Mouse (Mus musculus) cerebellum, postnatal 14 days (tissue): Measurements from ENCODE around the gene Lhpp.

ENCODE experiments used
- DNase-seq, 2 experiments: peaks; one replicate each; pipeline ENCODE4 v3.0.0; 2021; ENCODE audit warnings: mixed read lengths in 2 of 2

The Lhpp gene

DNA sequence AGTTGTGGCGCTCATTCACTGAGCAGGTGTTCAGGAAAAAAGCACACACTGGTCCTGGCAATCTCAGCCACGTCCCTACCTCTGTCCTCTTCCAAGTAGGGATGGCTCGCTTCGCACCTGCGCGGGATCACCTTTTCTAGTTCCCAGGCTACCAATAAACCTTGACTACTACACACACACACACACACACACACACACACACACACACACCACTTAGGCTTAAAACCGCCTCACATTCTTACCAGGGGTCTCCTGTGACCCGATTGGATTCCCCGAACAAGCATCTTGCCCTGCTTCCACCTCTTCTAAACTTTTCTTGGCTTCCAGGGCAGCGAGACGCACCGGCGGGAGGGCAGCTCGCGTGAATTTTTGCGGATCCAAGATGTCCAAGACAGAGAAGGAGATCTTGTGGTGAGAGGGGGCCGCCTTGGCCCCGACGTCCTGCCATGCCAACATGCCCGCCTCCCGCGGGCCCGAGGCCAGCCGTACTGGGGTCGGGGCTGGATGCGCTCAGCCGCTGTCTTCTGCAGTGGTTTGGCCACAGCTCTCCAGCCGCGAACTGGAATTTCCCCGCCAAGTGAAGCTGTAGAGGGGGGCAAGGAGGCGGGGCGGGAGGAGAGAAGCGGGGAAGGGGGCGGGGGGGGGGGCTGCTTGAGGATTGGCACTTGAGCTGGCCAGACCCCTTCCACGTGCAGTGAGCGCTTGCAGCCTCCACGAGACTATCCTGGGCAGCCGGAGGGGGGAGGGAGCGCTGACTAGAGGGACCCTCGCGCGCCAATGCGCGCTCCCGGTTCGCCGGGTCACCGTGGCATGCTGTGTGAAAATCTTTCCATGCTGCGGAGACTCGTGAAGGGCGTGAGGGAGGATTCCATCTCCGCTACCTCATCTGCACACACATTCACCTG lies 11.1 kb upstream of the Lhpp start, which contains the start of gene Nkx1-2:
Nkx1-2 (minus strand) TSS at position 567 of the 905 bp plus-strand sequence.
- DNase-seq: no peak

GRCm38 (mm10) chr7:132600026-132600425 lies 10.4 kb upstream of the Lhpp start:
- no peak for DNase-seq

DNA sequence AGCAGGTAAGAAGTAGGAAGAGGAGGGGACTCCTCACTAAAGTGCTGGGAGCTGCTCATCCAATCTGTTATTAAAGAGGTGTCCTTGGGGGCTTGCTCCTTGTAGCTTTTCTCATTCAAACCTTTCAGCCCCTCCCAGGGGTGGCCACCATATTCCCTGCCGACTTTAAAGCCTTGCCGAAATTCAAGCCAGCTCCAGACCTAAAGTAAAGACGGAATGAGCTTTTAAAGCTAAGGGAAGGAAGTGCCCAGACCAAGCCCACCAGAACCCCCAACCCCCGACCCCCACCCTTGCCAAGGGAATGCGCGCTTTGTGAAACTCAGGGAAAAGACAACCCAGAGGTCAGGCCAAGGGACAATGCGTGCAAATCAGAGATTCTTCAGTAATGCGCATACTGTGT lies 9.5 kb upstream of the Lhpp start:
- DNase-seq: no peak

DNA sequence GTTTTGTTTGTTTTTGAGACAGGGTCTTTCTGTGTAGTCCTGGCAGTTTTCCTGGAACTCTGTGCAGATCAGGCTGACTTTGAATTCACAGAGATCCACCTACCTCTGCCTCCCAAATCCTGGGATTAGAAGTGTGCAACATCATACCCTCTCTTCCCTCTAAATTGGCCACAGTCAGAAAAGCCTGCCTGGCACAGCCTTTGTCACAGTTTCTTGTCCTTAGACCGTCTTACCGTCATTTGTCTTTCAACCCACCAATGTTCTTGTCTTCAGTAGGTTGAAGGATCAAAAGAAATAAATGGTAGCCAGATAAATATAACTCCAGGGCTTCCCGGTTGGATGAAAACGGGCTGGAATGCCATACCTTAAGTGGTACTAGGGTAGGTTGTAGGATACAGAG lies 5.7 kb upstream of the Lhpp start:
- no peak for DNase-seq

GRCm38 (mm10) chr7:132605689-132606088 lies 4.7 kb upstream of the Lhpp start:
- no peak for DNase-seq

GRCm38 (mm10) chr7:132608316-132609020 lies 2.0 kb upstream of the Lhpp start:
- peak in 1 of 2 experiments; percentile 77 for DNase-seq

DNA sequence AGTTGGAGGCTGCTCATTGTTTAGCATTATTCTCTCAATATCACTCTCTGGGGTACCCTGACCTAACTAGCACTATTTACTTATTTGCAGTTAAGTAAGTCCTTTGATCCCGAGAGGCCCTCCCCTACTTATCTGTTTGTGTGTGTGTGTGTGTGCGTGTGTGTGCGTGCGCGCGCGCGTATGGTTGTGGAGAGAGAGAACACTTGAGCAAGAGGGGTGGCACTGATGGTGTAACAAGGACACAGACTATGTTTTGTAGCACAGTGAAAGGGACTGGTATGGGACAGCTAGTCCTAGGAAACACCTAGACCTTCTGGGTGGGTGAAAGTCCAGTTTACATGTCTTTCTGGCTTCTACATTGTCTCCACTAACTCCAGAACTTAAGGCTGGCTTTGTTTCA lies 1.1 kb downstream of the Lhpp start:
- no peak for DNase-seq

DNA sequence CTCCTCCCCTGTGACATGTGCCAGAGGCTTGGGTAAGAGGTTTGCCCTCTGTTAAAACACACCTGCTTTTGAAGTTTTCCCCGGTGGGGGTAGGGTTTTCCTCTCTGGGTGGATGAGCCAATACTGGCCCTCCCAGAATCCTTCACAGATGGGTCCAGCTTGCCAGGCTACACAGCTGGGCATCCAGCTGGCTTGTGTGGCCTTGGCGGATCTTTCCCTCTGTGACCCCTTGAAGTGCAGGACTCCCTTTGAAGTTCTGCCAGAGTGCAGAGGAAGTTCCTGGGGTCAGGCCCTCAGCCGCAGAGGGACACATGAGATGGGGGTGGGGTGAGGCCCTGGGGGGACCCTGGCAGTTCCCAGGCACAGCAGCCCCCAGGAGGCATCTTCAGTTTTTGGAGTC lies 4.9 kb downstream of the Lhpp start:
- no peak for DNase-seq

DNA sequence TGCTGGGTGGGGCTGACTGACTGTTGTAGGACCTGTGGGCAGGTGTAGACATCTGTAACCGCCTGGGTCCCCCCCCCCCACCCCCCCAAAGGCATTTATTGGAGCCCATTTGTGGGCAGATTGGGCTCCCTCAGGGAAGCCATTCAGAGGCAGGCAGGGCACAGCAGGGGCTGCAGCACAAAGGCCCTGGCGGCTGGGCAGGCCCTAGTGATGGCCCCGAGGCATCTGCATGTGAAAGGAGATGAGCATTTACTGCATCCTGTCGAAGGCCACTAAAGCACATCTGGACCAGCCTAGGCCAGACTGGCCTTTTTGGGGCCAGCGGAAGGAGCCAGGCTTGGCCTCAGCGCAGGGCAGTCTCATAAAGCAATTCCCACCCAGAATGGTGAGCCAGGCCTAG lies 6.0 kb downstream of the Lhpp start:
- DNase-seq: no peak

DNA sequence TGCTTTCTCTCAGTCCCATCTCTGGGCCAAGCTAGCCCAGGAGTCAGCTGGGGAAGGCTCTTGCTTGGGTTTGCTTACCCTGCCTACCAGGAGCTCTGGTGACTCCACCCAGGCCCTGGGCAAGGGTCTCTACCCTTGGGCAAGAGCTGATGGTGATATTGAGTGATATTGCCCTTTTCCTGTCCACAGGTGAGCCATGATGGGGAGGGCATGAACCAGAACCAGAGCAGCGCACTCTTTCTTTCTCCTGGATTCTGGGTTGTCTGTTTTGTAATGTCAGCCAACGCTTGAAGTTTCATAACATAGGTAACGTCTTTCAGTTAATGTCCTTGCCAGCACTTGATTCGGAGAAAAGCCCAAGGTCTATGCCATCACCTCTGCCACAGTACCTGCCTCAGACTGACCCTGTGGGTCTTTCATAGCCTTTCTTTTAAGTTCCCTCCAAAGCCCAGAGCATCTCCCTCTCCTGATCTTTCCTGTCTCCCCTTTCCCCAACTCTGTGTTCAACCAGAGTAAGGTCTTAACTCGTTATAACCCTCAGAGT lies 6.7 kb downstream of the Lhpp start:
- DNase-seq: no peak

DNA sequence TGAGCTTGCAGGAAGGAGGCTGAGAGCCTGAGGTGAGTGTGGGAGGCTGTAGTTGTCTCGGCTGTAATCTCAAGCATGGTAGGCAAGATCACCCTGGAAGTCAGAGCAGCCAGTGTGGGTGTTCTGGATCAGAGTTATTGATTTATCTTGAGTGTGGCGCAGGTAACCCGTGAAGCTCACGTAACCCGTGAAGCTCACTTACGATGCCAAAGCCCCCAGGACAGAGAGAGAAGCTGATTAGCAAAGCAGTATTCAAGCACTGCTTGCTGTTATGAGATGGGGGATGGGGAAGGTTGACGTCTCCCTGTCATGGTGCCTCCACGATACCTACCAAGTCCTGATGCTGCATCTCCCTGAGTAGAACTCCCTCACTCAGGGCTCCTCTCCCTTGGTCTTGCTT lies 9.1 kb downstream of the Lhpp start:
- DNase-seq: no peak

DNA sequence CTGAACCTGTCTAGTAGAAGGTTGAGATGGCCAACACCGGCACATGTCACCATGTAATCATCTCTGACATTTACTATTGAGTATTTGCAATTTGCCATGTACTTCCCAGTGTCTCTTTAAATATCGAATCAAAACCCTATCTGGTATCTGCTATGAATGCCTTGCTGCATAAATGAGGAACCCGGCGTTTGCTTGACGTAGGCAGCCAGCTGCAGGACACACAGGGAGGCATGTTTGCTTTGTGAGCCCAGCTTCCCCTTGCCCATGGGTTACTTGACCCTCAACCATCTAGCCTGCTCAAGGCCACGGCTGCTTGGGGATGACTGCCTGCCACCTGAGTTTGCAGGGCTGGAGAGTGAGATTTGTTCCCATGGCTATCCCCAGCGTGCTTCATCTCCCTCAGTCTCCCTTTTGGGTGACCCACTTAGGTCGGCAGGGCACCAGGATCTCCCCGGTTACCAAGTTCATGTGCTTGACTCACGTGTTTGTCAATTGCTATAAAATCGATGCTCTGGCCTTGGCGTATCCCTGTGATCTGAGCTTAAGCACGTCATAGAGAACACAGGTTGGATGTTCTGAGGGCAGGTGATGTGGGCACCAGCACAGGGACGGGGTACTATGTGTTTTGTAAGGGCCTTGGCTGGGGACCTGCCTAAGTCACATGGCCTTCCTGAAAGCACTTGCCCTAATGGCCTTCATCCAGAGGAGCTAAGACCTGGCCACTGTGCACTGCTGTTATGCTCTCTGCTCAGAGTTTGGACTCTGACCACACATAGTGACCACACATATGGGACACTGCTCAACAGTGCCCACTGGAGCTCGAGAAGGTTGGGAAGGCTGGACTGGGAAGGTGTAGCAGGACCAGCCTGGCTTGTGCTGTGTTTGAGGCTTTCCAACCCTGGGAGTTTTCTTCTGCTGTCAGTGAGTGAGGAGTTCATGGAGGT lies 9.8 kb downstream of the Lhpp start:
- no peak for DNase-seq

DNA sequence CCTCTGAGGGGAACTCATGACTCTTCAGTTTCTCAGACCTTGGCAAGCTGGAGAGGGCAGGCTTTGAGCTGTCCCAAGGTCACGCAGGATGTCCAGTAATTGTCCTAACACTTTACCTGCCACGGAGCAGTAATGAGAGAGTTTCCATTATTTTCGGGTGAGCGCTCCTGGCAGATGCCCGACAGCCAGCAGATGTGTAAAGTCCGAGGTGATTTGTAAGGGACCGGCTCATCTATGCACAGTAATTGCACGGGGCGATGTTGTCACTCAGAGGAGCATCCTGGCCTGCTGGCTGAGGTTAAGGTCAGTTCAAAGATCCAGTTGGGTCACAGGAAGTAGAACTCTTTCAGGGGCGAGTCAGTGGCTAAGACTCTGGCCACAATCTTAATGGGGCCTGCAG lies 13.7 kb downstream of the Lhpp start:
- no peak for DNase-seq

DNA sequence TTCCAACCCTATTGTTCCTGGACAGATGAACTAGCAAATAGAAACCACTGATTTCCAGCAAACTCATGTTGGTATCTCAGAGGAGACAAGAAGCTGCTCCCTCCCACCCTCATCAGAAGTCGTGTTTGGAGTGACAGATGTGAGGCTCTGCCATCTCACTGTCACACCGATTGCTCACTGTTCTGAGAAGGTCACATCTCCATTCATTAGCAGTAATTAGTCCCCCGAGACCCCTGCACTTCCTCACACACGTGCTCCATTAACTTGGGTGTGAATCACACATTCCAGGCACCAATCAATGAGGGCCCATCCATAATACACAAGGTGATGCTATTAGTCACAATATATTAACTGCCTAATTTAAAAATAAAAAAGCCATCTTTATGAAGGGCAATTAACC lies 15.7 kb downstream of the Lhpp start:
- no peak for DNase-seq

- no peak for DNase-seq
Observed at GRCm38 (mm10) chr7:132627448-132627847, 17.0 kb downstream of the Lhpp start.

DNA sequence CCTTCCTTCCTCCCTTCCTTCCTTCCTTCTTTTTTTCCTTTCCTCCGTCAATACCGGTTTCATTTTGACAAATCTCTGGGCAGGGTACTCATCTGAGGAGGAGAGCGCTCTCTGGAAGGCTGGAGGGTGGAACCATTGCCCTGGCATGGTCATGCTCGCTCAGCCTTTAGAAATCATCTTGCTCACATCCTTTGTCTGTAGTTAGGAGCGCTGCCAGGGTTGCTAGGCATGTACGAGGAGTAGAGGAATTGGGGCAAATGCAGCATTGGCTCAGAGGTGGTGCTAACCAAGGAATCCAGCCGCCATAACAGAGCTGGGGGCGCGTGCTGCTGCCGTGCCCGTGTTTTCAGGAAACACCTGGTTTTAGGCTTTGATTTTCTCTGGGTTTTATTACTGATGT lies 20.9 kb downstream of the Lhpp start:
- DNase-seq: peak; percentile 37 to 63

DNA sequence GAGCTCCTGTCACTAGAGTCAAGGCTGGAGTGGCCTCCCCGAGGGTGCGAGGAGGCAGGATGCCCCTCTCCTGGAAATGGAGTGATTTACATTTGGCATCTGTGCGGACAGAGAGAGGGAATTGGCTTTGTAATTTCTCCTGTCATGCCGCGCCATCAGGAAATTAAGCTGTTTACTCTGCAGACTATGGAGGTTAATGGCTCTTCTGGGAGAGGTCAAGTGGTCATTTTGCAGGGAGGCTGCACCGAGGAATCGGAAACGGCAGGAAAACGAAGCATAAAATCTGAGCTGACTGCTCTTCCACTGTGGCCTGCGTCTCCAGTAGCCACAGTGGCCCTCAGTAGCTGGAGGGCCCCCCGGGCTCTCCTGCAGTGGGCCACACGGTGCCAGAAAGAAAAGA lies 26.9 kb downstream of the Lhpp start:
- no peak for DNase-seq

GRCm38 (mm10) chr7:132638446-132639087 lies 28.1 kb downstream of the Lhpp start:
- peak; percentile 76 to 81 for DNase-seq

- DNase-seq: peak; percentile 55 to 73
Observed at GRCm38 (mm10) chr7:132640946-132641345, 30.5 kb downstream of the Lhpp start.

DNA sequence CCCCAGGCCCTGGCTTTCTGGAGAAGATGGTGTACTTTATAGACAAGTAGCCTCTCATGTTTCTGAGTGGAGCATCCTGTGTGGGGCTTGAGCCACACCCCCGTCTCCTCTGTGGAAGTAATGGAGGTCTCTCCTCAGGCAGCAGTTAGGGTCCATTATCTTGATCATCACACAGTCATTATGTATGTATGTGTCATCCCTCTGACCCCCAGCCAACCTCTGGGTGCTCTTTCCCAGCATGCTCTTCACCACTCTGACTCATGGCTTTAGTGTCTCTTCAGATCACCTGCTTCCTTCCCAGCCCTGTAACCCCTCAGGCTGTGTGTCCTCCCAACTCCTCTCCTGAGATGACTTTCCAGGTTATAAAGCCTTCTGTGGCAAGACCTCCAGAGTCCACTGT lies 31.2 kb downstream of the Lhpp start:
- DNase-seq: no peak

- DNase-seq: no peak
Observed at GRCm38 (mm10) chr7:132644605-132645279, 34.3 kb downstream of the Lhpp start.

GRCm38 (mm10) chr7:132646514-132646913 lies 36.1 kb downstream of the Lhpp start:
- no peak for DNase-seq
